Mouse (Mus musculus) embryonic facial prominence, embryonic 14.5 days (tissue): ENCODE measurements around the gene Cdc6. TPM values are rescaled to one million over a fixed set of nuclear protein-coding genes. Genes with fewer than 3 reads are reported as not detected.

ENCODE experiments used
- ATAC-seq: fragments of 200-750 bp; cut with Nextera tagmentation; 2 replicates; pipeline ENCODE4 v1.8.0; 2017; ENCODE audit warnings: low read depth, moderate number of reproducible peaks, moderate TSS enrichment
- DNase-seq: peaks from one replicate; pipeline ENCODE4 v3.0.0-alpha.2; 2015; ENCODE audit warnings: low spot score
- H3K27ac ChIP-seq: fragments of 300-500 bp; sonication (generic); replicated peaks from 2 replicates; pipeline ENCODE4 v1.5.1; 2014; ENCODE audit warnings: low read depth, mild to moderate bottlenecking, low read length, moderate library complexity
- H3K27me3 ChIP-seq: fragments of 300-500 bp; sonication (generic); replicated peaks from 2 replicates; pipeline ENCODE4 v1.6.1; 2014; ENCODE audit warnings: low read length; ENCODE audit not compliant: control insufficient read depth, insufficient read depth
- H3K36me3 ChIP-seq: fragments of 300-500 bp; sonication (generic); 2 replicates; pipeline ENCODE4 v1.6.1; 2014; ENCODE audit warnings: low read length, mixed read lengths; ENCODE audit not compliant: control insufficient read depth, insufficient read depth
- H3K4me1 ChIP-seq: fragments of 300-500 bp; sonication (generic); 2 replicates; pipeline ENCODE4 v1.6.1; 2014; ENCODE audit warnings: antibody characterized with exemption, low read length; ENCODE audit not compliant: control insufficient read depth, insufficient read depth
- H3K4me2 ChIP-seq: fragments of 300-500 bp; sonication (generic); 2 replicates; pipeline ENCODE4 v1.6.1; 2014; ENCODE audit warnings: low read depth, mild to moderate bottlenecking, low read length, moderate library complexity, mixed read lengths
- H3K4me3 ChIP-seq: fragments of 300-500 bp; sonication (generic); 2 replicates; pipeline ENCODE4 v1.5.1; 2014; ENCODE audit warnings: low read depth, mild to moderate bottlenecking, low read length
- H3K9ac ChIP-seq: fragments of 300-500 bp; sonication (generic); 2 replicates; pipeline ENCODE4 v1.6.1; 2014; ENCODE audit warnings: low read depth, mild to moderate bottlenecking, low read length, moderate library complexity, mixed read lengths
- H3K9me3 ChIP-seq: fragments of 300-500 bp; sonication (generic); 2 replicates; pipeline ENCODE4 v1.6.1; 2016; ENCODE audit warnings: low read length; ENCODE audit not compliant: control insufficient read depth
- WGBS: fragments of 180-500 bp; shearing (Covaris S2); extraction: QIAGEN DNeasy Blood & Tissue Kit; methylation state at CpG from one replicate; pipeline ENCODE4 v1.1.7; 2014; 5-methylcytosine and 5-hydroxymethylcytosine counted together
- polyA plus RNA-seq: library from polyadenylated mRNA; unstranded; fragments of >200 nt; fragmentation: Nextera tagmentation; extraction: Ambion mirVana; gene quantifications from 2 replicates; pipeline ENCODE4 v1.2.1, GENCODE M21; 2014

The Cdc6 gene
- polyA plus RNA-seq, 1 experiment from 2014 or later, result 22.7 TPM

DNA sequence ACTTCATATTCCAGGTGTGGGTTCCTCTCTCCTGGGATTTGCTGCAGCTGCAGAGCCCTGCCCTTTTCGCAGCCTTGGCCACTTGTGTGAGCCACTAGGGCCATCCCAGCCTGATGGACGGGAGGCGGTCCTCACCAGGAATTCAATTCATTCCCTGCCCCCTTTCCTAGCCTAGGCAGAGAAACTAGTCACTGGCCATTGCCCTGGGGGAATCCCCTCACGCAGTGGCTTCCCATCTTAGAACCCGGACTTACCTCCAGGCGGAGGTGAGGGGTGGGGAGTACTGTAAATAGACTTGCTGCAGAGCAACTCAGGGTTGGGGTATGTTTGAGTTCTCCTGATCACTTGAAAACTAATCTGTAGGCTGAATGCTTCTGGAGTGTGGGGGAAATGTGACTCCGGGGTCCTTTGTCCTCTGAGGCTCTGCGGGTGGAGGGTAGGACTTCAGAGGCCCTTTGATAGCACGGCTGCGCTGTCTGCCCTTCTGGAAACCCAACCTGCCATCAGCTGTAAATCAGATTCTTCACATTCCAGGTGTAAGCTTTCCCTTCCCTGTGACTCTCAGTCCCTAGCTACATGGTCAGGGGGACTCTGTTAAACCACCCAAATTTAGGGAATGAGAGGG lies 4.9 kb upstream of the Cdc6 start:
- Histone ChIP-seq H3K4me3 (no peak overlapping the region), H3K4me1 (peaks cover 9% of the 10 kb centered on the region), H3K36me3 (peaks cover 37% of the 10 kb centered on the region), H3K27me3 (no peaks in the 10 kb centered on the region), H3K9ac (no peak overlapping the region), H3K9me3 (no peaks in the 10 kb centered on the region), H3K27ac (peak overlapping the region; percentile 50), H3K4me2 (no peak overlapping the region)
- WGBS, result 10% methylated on average over 10 of the region's 10 CpGs
- DNase-seq, result peak; percentile 48
- ATAC-seq, result peak; percentile 15; the same call in 1 of the 2 replicates

DNA sequence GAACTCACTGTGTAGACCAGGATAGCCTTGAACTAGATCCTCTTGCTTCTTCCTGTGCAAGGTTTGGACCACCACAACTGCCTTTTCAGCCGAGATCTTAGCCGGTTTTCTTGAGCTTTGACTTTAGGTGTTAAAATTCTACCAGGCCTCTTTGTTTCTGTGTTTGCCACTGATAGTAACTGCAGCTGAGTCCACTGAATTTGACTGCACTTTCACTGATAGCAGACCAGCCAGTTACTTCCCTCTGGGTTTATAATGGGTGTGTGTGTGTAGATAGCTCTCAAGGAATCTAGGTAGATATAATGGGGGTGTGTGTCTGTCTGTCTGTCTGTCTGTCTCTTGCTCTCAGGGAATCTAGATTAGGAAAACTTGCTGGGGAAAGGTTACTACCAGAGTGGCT lies 3.0 kb upstream of the Cdc6 start:
- Histone ChIP-seq H3K27ac (no peak overlapping the region), H3K27me3 (no peaks in the 10 kb centered on the region), H3K4me3 (no peak overlapping the region), H3K4me2 (no peak overlapping the region), H3K9ac (no peak overlapping the region), H3K4me1 (peaks cover 18% of the 10 kb centered on the region), H3K36me3 (peaks cover 23% of the 10 kb centered on the region), H3K9me3 (no peaks in the 10 kb centered on the region)
- 85% methylated on average over 2 of the region's 2 CpGs for WGBS
- DNase-seq, result no peak
- no peak for ATAC-seq

DNA sequence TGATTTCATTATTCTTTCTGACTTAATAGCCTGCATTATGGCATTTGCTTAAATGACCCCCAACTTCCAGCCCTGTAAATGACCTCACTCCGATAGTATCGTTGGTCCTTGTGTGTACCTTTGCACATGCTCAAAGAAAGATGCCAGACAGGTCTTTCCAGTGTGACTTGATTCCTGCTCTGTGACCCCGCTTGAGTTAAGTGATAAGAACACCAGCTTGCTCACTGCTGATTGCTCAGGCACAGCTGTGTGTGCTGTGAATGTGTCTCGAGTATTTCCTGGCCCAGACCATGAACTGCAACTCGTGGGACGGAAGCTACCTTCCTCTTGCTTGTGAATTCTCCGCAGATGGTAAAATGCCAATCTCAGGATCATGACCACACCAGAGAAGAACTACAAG lies 2.6 kb upstream of the Cdc6 start:
- DNase-seq (peak; percentile 61), ATAC-seq (no peak)
- Histone ChIP-seq H3K9me3 (no peaks in the 10 kb centered on the region), H3K4me1 (peaks cover 18% of the 10 kb centered on the region), H3K4me3 (no peak overlapping the region), H3K27ac (no peak overlapping the region), H3K4me2 (no peak overlapping the region), H3K36me3 (peaks cover 18% of the 10 kb centered on the region), H3K9ac (no peak overlapping the region), H3K27me3 (no peaks in the 10 kb centered on the region)
- WGBS, result 75% methylated on average over 7 of the region's 7 CpGs

DNA sequence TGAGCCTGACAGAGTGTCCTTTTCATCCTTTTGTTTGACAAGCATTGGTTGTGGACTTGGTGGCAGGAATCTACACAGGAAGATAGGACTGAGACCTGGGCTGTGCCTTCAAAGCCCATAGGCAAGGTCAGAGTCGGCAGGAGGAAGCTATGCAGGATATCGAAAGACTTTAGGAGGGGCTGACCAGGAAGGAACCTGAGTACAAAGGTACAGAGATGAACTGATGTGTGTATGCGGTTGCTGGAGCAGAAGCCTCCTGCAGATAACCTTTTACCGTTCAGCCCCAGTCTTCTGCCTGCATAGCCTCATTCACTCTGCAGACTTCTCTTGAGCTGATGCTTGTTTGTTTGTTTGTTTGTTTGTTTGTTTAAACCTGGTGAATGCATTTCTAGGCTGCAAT lies 2.0 kb upstream of the Cdc6 start:
- WGBS, result 82% methylated on average over 4 of the region's 4 CpGs
- H3K27me3 ChIP-seq, result no peaks in the 10 kb centered on the region
- H3K9ac ChIP-seq, result no peak overlapping the region
- H3K9me3 ChIP-seq, result no peaks in the 10 kb centered on the region
- H3K36me3 ChIP-seq, result peaks cover 14% of the 10 kb centered on the region
- DNase-seq, result no peak
- ATAC-seq, result no peak
- H3K4me3 ChIP-seq, result no peak overlapping the region
- H3K27ac ChIP-seq, result no peak overlapping the region
- H3K4me2 ChIP-seq, result no peak overlapping the region
- peaks cover 18% of the 10 kb centered on the region for H3K4me1 ChIP-seq

DNA sequence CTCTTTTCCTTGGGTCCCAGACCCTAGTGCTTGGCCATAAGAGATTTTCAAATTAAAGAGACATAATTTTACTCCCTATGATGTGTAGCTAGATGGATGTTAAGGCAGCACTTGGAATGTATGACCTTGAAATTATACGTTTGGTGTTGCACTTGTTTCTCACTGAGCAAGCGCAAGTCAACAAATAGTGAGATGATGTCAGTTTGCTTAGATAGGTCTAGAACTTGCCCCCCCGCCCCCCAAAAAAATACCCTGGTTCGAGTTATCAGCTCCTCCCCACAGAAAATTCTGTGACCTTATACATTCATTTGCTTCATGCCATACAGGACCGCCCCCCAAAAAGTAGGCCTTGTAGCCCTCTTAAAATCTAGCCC lies 551 bp upstream of the Cdc6 start:
- Histone ChIP-seq H3K36me3 (peaks cover 11% of the 10 kb centered on the region; the same call in 1 of the 2 replicates), H3K4me3 (peak overlapping the region; percentile 65), H3K27me3 (no peaks in the 10 kb centered on the region), H3K27ac (no peak overlapping the region), H3K9me3 (no peaks in the 10 kb centered on the region), H3K4me2 (peak overlapping the region; percentile 98), H3K4me1 (peaks cover 18% of the 10 kb centered on the region), H3K9ac (peak overlapping the region; percentile 41; the same call in 1 of the 2 replicates)
- DNase-seq, result no peak
- no peak for ATAC-seq
- WGBS, result 56% methylated on average over 5 of the region's 5 CpGs

DNA sequence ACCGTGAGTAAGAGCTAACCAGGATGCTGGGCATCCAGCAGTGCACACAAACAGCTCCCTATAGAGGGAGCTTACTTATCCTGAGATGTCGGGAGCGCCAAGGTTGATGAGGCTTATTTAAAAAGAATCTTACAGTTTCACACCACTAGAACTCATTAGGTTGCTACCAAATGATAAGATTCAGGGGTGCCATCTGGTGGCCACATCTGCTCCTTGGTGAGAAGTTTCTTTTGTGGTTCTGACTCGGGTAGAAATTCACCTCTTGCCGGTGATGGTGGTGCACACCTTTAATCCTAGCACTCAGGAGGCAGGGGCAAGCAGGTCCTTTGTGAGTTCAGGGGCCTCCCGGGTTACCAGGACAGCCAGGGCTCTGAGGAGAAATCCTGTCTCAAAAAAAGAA lies 2.1 kb downstream of the Cdc6 start:
- DNase-seq, result peak; percentile 80
- Histone ChIP-seq H3K4me3 (0 out of 2 replicates have a peak overlapping the region, but pooled peaks have one; percentile 9), H3K4me1 (peaks cover 9% of the 10 kb centered on the region), H3K27me3 (no peaks in the 10 kb centered on the region), H3K4me2 (peak overlapping the region; percentile 98), H3K9ac (no peak overlapping the region), H3K9me3 (no peaks in the 10 kb centered on the region), H3K36me3 (peaks cover 23% of the 10 kb centered on the region), H3K27ac (no peak overlapping the region)
- WGBS, result 34% methylated on average over 6 of the region's 6 CpGs
- no peak for ATAC-seq

DNA sequence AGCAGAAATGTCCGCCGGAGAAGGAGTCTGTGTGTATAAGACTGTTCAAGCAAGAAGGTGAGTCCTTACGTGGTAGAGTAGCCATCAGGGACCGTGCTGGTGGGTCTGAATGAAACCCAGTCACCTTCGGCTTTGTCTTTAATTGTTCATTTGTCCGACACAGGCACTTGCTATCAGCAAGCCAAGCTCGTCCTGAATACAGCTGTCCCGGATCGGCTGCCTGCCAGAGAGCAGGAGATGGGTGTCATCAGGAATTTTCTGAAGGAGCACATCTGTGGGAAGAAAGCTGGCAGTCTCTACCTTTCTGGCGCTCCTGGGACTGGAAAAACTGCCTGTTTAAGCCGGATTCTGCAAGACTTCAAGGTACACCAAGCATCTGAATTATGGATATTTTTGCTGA lies 2.8 kb downstream of the Cdc6 start:
- DNase-seq (no peak), ATAC-seq (no peak)
- no peaks in the 10 kb centered on the region for H3K9me3 ChIP-seq
- no peak overlapping the region for H3K27ac ChIP-seq
- WGBS, result 90% methylated on average over 11 of the region's 11 CpGs
- H3K9ac ChIP-seq, result no peak overlapping the region
- H3K27me3 ChIP-seq, result no peaks in the 10 kb centered on the region
- no peak overlapping the region for H3K4me2 ChIP-seq
- H3K4me3 ChIP-seq, result no peak overlapping the region
- H3K4me1 ChIP-seq, result peaks cover 9% of the 10 kb centered on the region
- peaks cover 29% of the 10 kb centered on the region for H3K36me3 ChIP-seq

DNA sequence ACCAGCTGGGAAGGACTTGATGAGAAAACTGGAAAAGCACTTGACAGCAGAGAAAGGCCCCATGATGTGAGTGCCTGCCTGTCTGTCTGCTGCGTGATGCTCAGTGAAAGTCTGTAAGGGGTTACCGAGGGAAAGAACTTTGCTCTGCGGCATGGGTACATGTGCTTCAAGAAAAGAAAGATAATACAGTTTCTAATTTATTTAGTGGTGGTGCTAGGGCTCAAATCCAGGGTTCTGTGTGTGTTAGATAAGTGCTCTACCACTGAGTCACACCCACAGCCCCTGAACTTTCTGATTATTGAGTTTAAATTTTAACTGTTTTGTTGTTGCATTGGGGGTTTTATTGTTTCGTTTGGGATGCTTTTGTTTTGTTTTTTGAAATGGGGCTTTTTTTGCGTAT lies 3.9 kb downstream of the Cdc6 start:
- Histone ChIP-seq H3K4me3 (no peak overlapping the region), H3K9me3 (no peaks in the 10 kb centered on the region), H3K27me3 (no peaks in the 10 kb centered on the region), H3K9ac (no peak overlapping the region), H3K4me2 (no peak overlapping the region), H3K4me1 (peaks cover 9% of the 10 kb centered on the region), H3K27ac (no peak overlapping the region), H3K36me3 (peaks cover 36% of the 10 kb centered on the region)
- WGBS, result 80% methylated on average over 5 of the region's 5 CpGs
- no peak for DNase-seq
- no peak for ATAC-seq

DNA sequence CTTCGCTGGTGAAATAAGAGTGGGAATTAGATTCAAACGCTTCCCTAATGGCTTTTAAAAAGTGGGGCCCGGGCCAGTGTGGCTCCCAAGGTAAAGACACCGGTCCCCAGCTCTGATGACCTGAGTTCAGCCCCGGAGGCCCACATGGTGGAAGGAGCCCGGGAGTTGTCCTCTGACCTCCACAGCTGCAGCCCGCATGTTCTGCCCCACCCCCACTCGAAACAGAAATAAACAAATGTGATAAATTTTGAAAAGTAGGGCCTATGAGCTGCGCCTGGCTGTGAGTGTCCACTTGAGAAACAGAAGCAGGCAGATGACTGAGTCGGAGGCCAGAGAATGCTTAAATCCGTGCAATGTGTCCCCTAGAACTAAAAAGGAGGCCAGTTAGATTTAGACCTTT lies 6.6 kb downstream of the Cdc6 start:
- peaks cover 46% of the 10 kb centered on the region for H3K36me3 ChIP-seq
- 64% methylated on average over 11 of the region's 11 CpGs for WGBS
- ATAC-seq (no peak), DNase-seq (no peak)
- H3K27me3 ChIP-seq, result no peaks in the 10 kb centered on the region
- H3K4me2 ChIP-seq, result no peak overlapping the region
- H3K4me1 ChIP-seq, result no peaks in the 10 kb centered on the region; the same call in 1 of the 2 replicates
- H3K4me3 ChIP-seq, result no peak overlapping the region
- H3K27ac ChIP-seq, result no peak overlapping the region
- H3K9ac ChIP-seq, result no peak overlapping the region
- no peaks in the 10 kb centered on the region for H3K9me3 ChIP-seq
